Mouse (Mus musculus): ENCODE results near the gene C130074G19Rik. TPM values are rescaled to one million over a fixed set of nuclear protein-coding genes. Genes with fewer than 3 reads are reported as not detected.

Gene C130074G19Rik
- polyA plus RNA-seq, 1 experiment from 2014 or later, result 1.6 TPM

DNA sequence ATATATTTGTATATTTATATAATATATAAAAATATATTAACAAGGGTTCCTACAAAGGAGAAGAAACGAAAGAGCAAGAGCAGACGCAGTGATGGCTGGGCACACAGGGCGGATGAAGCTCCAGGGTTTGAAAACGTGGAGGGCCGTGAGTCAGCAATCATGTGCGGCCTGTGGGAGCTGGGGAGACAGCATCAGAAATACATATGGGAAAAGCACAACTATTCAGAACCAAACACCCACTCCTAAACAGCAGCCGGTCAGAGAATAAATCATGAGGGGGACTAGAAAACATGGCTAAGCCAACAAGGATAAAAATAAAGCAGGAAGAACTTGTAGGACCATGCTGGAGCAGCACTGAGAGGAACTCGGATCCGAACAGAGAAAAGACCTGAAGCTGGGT lies 25.8 kb downstream of the C130074G19Rik start:
- ATAC-seq (ENCODE audit: insufficient number of reproducible peaks, low FRiP score, low TSS enrichment, low read depth), result no peak
- H3K4me1 ChIP-seq, result peaks cover 19% of the 10 kb centered on the region
- H3K27me3 ChIP-seq, result no peaks in the 10 kb centered on the region
- WGBS, result 81% methylated on average over 9 of the region's 9 CpGs
- no peaks in the 10 kb centered on the region for H3K36me3 ChIP-seq
- H3K4me2 ChIP-seq (replicated peaks), result no peak overlapping the region
- no peaks in the 10 kb centered on the region for H3K9me3 ChIP-seq (replicated peaks)
- no peak overlapping the region for H3K27ac ChIP-seq (replicated peaks)
- H3K4me3 ChIP-seq (replicated peaks), result no peak overlapping the region
- H3K9ac ChIP-seq, result no peak overlapping the region

DNA sequence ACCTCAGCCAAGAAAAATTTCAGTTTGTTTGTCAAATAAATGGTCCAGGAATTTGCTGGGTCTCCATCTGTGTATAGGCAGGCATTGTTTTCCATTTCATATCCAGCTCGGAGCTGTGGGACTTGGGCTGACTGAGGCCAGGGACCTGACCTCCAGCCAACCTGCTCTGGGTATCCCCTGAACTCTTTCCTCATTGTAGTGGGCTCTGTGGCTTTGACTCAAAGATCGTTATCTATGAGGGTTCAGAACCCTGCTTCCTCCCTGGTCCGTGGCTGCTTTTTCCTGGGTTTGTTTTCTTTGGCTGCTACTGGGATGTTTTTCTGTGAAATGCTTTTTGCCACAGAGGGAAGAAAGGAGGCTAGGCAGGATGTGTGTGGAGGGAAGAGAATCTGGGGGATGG lies 29.1 kb downstream of the C130074G19Rik start:
- no peaks in the 10 kb centered on the region for H3K9me3 ChIP-seq (replicated peaks)
- 51% methylated on average over 3 of the region's 3 CpGs for WGBS
- no peaks in the 10 kb centered on the region for H3K36me3 ChIP-seq
- H3K27me3 ChIP-seq, result peaks cover 6% of the 10 kb centered on the region; the same call in 1 of the 2 replicates
- no peak overlapping the region for H3K4me2 ChIP-seq (replicated peaks)
- peaks cover 27% of the 10 kb centered on the region for H3K4me1 ChIP-seq
- 0 out of 2 replicates have a peak overlapping the region, but pooled peaks have one; percentile 14 for H3K27ac ChIP-seq (replicated peaks)
- no peak overlapping the region for H3K9ac ChIP-seq
- no peak overlapping the region for H3K4me3 ChIP-seq (replicated peaks)
- ATAC-seq (ENCODE audit: insufficient number of reproducible peaks, low FRiP score, low TSS enrichment, low read depth), result no peak

DNA sequence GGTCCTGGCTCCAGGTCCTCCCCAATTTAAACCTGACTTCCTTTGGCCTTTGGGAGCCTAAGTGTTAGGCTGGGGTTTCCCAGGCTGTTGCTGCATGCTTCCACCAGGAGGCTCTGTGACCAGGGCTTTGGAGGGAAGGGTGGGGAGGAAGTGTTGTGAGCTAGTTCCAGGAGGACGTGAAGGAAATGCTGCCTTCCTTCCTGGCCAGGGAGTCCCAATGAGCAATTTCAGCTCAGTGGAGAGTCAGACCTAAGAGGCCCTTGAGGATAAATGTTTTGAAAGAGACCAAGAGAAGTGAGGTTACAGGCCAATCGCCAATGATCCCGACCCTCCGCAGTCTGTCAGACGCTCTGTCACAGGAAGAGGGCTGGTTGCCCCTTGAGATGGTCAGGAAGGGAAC lies 29.7 kb downstream of the C130074G19Rik start:
- Histone ChIP-seq H3K4me1 (peaks cover 27% of the 10 kb centered on the region), H3K36me3 (no peaks in the 10 kb centered on the region), H3K9ac (no peak overlapping the region), H3K9me3 (replicated peaks) (no peaks in the 10 kb centered on the region), H3K27me3 (peaks cover 6% of the 10 kb centered on the region; the same call in 1 of the 2 replicates), H3K27ac (replicated peaks) (0 out of 2 replicates have a peak overlapping the region, but pooled peaks have one; percentile 14), H3K4me2 (replicated peaks) (peak overlapping the region; percentile 39), H3K4me3 (replicated peaks) (0 out of 2 replicates have a peak overlapping the region, but pooled peaks have one; percentile 18)
- 19% methylated on average over 5 of the region's 5 CpGs for WGBS
- ATAC-seq (ENCODE audit: insufficient number of reproducible peaks, low FRiP score, low TSS enrichment, low read depth), result peak; percentile 66

DNA sequence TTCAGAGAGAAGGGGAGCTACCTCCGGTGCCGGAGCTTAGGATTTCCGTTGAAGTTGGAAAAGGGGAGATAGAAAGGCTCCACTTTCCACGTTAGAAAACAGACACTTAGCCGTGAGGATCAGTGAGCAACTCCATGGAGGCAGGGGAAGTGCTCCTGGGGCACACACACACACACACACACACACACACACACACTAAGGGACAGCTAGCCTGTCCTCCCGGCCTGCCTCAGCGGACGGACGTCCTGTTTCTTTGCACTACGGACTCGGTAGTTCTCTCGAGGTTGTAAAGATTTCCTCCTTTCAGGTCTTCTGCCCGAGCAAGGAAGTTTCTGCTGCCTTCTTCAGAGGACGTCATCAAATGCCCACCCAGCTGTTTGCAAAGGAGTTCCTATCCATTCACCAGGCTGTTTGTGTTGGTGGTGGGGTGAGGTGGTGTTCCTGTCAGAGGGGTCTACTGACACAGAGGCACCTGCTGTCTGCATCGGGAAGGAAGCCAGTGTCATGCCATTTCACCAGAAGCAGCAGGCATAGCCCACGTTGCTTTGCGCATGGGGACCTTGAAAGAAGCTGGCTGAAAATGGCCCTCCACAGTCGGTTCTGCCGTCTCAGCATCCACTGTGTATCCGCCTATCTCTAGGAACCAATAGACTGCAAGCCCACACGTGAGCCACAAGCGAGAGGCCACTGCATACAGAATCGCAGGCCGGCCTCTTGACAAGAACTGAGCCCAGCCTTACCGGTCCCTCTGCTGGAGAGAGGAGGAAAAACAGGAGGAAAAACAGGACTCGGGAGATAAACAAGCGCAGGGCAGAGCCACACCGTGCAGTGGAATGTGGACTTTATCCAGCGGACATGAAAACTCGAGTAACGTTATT lies 31.0 kb downstream of the C130074G19Rik start:
- H3K27me3 ChIP-seq, result peaks cover 6% of the 10 kb centered on the region; the same call in 1 of the 2 replicates
- peak overlapping the region; percentile 7; the same call in 1 of the 2 replicates for H3K4me3 ChIP-seq (replicated peaks)
- H3K4me2 ChIP-seq (replicated peaks), result peak overlapping the region; percentile 42
- H3K4me1 ChIP-seq, result peaks cover 27% of the 10 kb centered on the region
- peak overlapping the region; percentile 22; the same call in 1 of the 2 replicates for H3K27ac ChIP-seq (replicated peaks)
- H3K9ac ChIP-seq, result no peak overlapping the region
- ATAC-seq (ENCODE audit: insufficient number of reproducible peaks, low FRiP score, low TSS enrichment, low read depth), result peak; percentile 57; the same call in 1 of the 2 replicates
- WGBS, result 14% methylated on average over 31 of the region's 31 CpGs
- no peaks in the 10 kb centered on the region for H3K9me3 ChIP-seq (replicated peaks)
- H3K36me3 ChIP-seq, result no peaks in the 10 kb centered on the region

DNA sequence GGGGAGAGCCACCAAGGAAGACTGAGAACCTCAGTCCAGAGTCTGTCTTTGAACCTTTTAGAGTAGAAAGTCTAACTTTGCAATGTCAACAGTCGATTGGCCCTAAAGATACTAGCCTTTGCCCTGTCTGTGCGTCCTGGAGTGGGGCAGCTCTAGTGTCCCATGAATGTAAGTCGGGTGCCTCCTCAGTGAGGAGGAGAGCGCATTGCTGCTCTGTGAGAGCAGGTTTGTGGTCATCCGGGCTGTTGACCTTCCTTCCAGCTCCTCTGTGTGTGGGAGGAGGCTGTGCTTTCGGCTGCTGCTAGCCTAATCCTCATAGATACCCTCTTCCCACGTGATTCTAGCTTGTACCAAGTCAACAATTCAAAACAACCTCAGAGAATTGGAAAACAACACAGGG lies 31.9 kb downstream of the C130074G19Rik start:
- WGBS, result 52% methylated on average over 7 of the region's 7 CpGs
- no peak overlapping the region for H3K4me2 ChIP-seq (replicated peaks)

DNA sequence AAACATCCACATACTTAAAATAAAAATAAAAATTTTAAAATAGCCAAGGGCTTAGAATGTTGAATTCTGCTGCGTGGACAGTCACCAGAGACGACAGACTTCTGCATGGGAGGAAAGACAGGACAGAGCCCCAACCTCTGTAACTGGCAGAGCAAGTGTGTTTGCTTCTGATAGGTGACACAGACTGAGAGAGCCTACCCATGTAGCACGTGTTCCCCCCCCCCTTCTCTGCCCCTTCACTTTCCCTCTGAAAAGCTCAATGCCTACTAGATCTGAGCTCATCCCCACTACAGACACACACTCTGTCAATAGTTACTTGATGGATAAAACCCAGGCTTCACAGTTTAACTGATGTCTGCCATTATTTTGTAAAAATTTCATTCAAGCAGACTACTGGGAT lies 36.0 kb downstream of the C130074G19Rik start:
- no peaks in the 10 kb centered on the region for H3K36me3 ChIP-seq
- H3K27me3 ChIP-seq, result peaks cover 6% of the 10 kb centered on the region; the same call in 1 of the 2 replicates
- no peaks in the 10 kb centered on the region for H3K9me3 ChIP-seq (replicated peaks)
- H3K4me1 ChIP-seq, result peaks cover 27% of the 10 kb centered on the region
- H3K4me3 ChIP-seq (replicated peaks), result no peak overlapping the region
- ATAC-seq (ENCODE audit: insufficient number of reproducible peaks, low FRiP score, low TSS enrichment, low read depth), result no peak
- H3K9ac ChIP-seq, result no peak overlapping the region
- no peak overlapping the region for H3K4me2 ChIP-seq (replicated peaks)
- H3K27ac ChIP-seq (replicated peaks), result no peak overlapping the region
- 32% methylated on average over 3 of the region's 3 CpGs for WGBS

More for the DNA sequence above, 31.9 kb downstream of the C130074G19Rik start:
- H3K9ac ChIP-seq, result no peak overlapping the region
- H3K4me1 ChIP-seq, result peaks cover 33% of the 10 kb centered on the region
- no peak for ATAC-seq (ENCODE audit: insufficient number of reproducible peaks, low FRiP score, low TSS enrichment, low read depth)
- H3K27ac ChIP-seq (replicated peaks), result no peak overlapping the region
- no peaks in the 10 kb centered on the region for H3K9me3 ChIP-seq (replicated peaks)
- H3K4me3 ChIP-seq (replicated peaks), result no peak overlapping the region
- no peaks in the 10 kb centered on the region for H3K36me3 ChIP-seq
- H3K27me3 ChIP-seq, result peaks cover 6% of the 10 kb centered on the region; the same call in 1 of the 2 replicates

DNA sequence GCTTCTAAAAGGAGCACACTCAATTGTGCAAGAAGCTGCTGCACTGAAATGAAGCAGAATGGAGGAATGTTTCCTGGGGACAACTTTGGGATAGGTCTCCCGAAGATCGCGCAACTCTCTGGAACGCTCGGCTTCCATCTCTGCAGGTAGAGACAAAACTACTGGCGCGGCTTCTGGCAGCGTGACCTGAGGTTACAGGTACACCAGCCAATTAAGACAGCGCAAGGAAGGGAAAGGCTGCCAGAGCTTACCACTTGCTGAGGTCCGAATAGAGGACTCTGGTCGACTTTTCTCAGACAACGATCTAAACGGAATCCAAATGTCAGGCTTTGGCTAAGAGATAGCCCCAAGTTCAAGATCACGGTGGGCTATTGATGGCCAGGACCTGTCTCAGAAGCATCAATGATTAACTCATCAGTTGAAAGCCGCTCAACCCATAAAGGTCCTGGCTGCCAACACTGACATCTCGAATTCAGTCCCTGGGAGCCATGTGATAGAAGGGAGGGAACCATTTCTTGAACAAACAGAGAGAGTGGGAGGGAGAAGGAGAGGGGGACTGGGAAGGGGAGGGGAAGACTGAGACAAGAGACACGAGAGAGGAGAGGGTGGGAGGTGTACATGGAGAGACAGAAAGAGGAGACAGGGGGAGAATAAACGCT lies 36.8 kb downstream of the C130074G19Rik start, which contains the start of gene Marc2:
Gene Marc2 (minus strand): TSS at position 360 of the 659 bp plus-strand sequence.
- Histone ChIP-seq H3K9me3 (replicated peaks) (no peaks in the 10 kb centered on the region), H3K27me3 (peaks cover 3% of the 10 kb centered on the region; the same call in 1 of the 2 replicates), H3K4me2 (replicated peaks) (peak within 1 kb of the TSS; percentile 91), H3K4me1 (peaks cover 21% of the 10 kb centered on the region), H3K27ac (replicated peaks) (peak within 1 kb of the TSS; percentile 94), H3K36me3 (no peaks in the 10 kb centered on the region), H3K4me3 (replicated peaks) (peak within 1 kb of the TSS; percentile 96), H3K9ac (peak within 1 kb of the TSS; percentile 91)
- 5% methylated on average over 18 of the region's 18 CpGs for WGBS
- ATAC-seq (ENCODE audit: insufficient number of reproducible peaks, low FRiP score, low TSS enrichment, low read depth), result no peak

DNA sequence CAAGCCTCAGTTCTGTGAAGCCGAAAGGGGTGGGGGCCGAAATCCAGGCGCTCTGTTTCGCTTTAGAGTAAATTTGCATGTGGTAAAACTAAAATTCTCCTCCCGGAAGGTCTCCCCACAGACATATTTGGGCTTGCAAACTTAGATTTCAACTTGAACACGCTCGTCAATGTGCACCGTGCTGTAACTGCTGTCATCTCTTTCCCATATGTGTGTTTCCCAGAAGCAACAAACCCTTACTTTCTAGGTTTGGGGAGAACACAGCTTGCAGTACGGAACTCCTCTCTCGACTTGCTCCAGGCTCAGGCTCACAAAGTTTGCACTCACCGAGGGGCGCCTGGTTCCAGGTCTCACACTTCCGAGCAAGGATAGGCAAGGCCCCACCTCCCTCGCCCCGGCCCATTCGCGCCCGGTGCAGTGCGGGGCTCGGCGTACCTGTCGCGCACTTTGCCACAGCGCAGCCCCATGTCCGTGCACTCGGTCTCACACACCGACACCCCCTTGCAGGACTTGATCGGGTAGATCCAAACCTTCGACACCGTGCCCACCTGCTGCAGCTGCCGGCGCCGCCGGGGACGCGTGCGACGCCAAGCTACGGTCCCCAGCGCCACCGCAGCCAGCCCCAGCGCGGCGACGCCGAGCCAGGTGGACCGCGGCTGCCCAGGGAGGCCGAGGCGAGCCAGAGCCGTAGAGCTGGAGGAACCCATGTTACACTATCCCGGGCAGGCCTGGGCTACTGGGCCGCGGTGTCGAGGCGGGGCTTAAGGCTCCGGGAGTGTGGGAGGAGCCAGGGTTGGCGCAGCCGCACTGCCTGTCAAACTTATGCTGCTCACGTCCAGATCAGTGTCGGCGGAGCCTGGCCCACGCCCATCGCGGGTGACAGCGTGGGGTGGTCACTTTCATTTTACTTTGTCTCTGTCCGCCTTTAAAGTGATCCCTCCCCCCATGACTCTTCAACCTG lies 37.6 kb downstream of the C130074G19Rik start:
- peak overlapping the region; percentile 91 for H3K9ac ChIP-seq
- H3K27me3 ChIP-seq, result no peaks in the 10 kb centered on the region; the same call in 1 of the 2 replicates
- peak overlapping the region; percentile 91 for H3K4me2 ChIP-seq (replicated peaks)
- peaks cover 3% of the 10 kb centered on the region; the same call in 1 of the 2 replicates for H3K36me3 ChIP-seq
- WGBS, result under 1% methylated on average over 67 of the region's 67 CpGs
- no peaks in the 10 kb centered on the region for H3K9me3 ChIP-seq (replicated peaks)
- H3K4me1 ChIP-seq, result peaks cover 21% of the 10 kb centered on the region
- peak overlapping the region; percentile 94 for H3K27ac ChIP-seq (replicated peaks)
- ATAC-seq (ENCODE audit: insufficient number of reproducible peaks, low FRiP score, low TSS enrichment, low read depth), result peak; percentile 97
- peak overlapping the region; percentile 96 for H3K4me3 ChIP-seq (replicated peaks)

DNA sequence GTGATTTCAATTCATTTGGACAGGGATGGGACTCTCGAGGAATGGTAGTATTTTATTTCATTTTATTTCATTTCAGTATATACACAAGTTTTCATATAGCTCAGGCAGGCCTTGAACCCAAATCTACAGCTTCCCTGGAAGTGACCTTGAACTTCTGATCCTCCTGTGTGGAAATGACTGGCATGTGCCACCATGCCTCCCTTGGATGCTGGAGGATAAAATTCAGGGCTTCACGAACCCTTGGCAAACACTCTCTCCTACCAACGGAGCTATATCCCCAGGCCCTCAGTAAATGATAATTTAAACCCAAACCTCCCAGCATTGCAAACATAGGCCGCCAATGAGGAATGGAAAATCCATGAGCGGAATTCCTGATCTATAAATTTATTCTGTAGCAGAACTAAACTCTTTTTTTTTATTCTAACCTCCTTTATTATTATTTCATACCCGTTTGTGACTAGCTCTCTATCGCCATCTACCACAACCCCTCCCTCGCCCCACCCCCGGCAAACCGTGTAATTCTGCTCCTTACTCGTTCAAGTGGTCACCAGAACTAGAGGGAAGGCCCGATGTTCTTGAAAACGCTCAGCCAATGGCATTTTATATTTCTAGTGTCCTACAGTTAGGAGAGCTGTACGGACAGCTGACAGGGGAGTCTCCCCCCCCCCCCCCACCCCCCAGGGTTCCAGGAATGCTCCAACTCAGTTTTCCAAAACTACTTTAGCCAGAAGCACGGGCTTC lies 38.5 kb downstream of the C130074G19Rik start:
- Histone ChIP-seq H3K4me1 (peaks cover 21% of the 10 kb centered on the region), H3K27ac (replicated peaks) (peak overlapping the region; percentile 94), H3K36me3 (peaks cover 8% of the 10 kb centered on the region; the same call in 1 of the 2 replicates), H3K9me3 (replicated peaks) (no peaks in the 10 kb centered on the region), H3K4me2 (replicated peaks) (peak overlapping the region; percentile 91), H3K9ac (peak overlapping the region; percentile 91; the same call in 1 of the 2 replicates), H3K27me3 (no peaks in the 10 kb centered on the region), H3K4me3 (replicated peaks) (peak overlapping the region; percentile 96)
- ATAC-seq (ENCODE audit: insufficient number of reproducible peaks, low FRiP score, low TSS enrichment, low read depth), result no peak
- whole genome bisulfite sequencing, result 11% methylated on average over 15 of the region's 15 CpGs

DNA sequence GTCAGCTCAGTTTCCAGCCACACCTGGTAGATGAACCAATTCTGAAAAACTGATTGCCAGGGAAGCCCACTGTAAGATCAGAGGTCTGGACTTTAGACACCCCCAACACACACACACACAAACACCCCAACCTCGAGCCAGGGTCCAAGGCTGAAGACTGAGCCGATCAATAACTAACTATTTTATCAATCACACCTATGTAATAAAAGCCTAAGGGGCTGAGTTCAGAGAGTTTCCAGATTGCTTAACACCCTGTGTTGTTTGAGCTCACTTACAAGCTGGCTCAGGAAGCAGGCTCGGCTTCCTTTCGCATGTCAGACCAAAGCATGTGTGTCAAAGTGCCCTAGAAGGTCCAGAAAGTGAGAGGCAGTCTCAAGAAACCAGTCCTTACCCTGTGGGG lies 45.4 kb downstream of the C130074G19Rik start:
- Histone ChIP-seq H3K4me2 (replicated peaks) (no peak overlapping the region), H3K4me1 (no peaks in the 10 kb centered on the region), H3K9ac (no peak overlapping the region), H3K36me3 (peaks cover 45% of the 10 kb centered on the region), H3K9me3 (replicated peaks) (no peaks in the 10 kb centered on the region), H3K27ac (replicated peaks) (no peak overlapping the region), H3K27me3 (no peaks in the 10 kb centered on the region), H3K4me3 (replicated peaks) (no peak overlapping the region)
- 85% methylated on average over 4 of the region's 4 CpGs for WGBS
- no peak for ATAC-seq (ENCODE audit: insufficient number of reproducible peaks, low FRiP score, low TSS enrichment, low read depth)
